Mouse (Mus musculus) CD4-positive helper T cell, adult 2 months (primary cell): ENCODE measurements at regions not wholly inside any gene's neighbourhood (a gene's known extent, or its start where the extent isn't known, plus 50 kb on each side); places are given as distances from the start of the nearest gene placed in this dataset.

Source experiments
- DNase-seq: peaks from one replicate; pipeline ENCODE4 v3.0.0-alpha.2; 2012; ENCODE audit warnings: low read depth, missing footprints, low spot score

GRCm38 (mm10) chr12:26783800-26784199 is 314.8 kb downstream of the Cmpk2 start:
- DNase-seq, result no peak

GRCm38 (mm10) chr12:26781537-26781936 is 312.5 kb downstream of the Cmpk2 start:
- no peak for DNase-seq

GRCm38 (mm10) chr12:26778796-26779195 is 309.8 kb downstream of the Cmpk2 start:
- DNase-seq, result no peak

- no peak for DNase-seq
Observed at GRCm38 (mm10) chr12:26776986-26777385, 308.0 kb downstream of the Cmpk2 start.

GRCm38 (mm10) chr12:26774016-26774415 is 305.0 kb downstream of the Cmpk2 start:
- no peak for DNase-seq

DNA sequence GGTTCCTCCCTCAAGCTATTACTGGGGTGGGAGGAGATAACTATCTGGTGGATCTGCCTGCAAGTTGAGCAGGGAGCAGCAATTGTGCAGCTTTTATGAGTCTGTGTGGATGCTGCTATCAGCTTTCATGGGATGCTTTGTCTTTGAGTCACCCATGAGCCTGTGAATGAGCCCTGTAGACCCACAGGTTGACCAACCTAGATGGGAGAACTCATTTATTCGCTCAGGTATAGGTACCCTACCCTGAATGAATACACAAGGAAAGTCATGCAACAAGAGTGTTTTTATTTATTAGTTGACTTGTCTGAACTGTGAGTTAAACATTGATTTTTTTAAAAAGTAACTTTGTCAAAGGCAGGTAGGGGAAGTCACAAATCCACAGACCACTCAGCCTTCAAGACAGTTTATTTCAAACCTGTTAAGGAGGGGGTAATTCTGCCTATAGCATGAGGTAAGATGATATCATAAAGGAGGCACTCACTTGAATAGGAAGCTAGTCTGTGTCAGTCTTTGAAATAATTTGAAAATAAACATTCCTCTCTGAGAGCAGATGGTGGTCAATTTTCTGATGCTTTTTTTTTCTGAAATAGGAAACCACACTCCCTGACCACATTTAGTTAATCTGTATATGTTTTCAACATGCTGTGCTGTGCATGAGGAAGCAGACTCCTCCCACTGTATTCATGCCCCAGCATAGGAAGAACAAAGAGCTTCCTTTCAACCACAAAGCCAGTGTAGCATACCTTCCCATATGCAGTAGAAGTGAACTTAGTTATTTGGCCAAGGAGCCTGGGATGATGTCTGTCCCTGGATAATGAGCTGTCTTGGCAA is 302.0 kb downstream of the Cmpk2 start:
- no peak for DNase-seq

DNA sequence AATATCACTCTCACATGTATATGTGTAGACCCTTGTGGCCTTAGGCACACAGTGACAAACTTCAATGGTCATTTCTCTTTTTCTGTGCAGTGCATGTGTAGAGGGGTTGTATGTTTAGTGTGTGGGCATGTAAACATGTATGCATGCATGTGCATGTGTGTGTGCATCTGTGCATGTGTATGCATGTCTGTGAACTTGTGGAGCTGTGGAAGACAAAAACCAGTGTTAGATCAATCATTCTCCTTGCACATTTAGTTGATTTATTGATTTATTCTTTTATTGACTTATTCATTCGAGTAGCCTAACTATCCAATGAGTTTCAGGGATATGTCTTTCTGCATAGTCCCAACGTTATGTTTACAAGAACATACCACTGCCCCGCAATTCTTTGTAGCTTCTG is 298.5 kb downstream of the Cmpk2 start:
- no peak for DNase-seq

DNA sequence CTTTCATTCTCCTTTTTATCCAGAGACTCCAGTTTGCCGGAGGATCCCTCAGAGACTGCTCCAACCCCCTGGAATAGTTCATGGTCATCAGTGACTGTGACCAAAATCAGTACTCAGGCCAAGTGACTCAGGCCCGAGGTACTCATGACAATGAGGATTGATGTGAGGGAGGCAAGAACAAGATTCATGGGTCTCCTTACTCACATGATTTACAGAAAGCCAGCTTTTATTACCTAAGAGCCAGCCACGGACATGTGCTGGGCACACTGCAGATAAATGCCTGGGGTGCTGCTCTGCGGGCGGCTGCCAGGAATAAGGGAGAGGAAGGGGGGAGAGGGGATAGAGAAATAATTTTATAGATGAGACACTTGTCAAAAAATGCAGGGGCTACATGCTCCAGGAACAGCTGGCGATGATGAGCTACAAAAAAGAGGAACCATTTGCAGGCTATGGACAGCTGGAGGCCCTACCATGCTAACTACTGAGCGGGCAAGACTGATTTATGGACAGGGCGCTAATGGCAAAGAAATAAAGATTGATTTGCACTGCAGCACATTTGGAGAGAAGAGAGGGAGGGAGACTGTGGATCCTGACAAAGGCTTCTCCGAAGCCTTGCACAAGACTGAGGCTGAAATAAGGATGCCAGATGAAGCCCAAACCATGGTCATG is 289.8 kb downstream of the Cmpk2 start:
- no peak for DNase-seq

- DNase-seq, result no peak
Observed at GRCm38 (mm10) chr12:26756284-26756683, 287.3 kb downstream of the Cmpk2 start.

DNA sequence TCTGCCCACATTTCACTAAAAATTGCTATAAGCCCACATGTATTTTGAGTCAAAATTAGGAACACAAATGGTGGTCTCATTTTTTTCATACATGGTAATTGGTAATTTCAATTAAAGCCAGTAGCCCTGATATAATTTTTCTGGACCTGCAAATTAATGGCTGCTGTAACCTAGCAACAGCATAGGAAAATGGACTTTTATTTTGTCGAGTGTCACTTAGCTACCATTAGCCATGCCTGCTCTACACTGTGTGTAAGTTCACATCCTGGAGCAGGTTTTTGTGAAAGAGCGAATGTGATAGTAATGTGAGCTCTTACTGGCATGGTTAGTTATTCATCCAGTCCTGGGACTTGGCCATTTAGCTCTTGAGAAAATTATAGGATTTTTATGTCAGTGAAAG is 285.6 kb downstream of the Cmpk2 start:
- no peak for DNase-seq

DNA sequence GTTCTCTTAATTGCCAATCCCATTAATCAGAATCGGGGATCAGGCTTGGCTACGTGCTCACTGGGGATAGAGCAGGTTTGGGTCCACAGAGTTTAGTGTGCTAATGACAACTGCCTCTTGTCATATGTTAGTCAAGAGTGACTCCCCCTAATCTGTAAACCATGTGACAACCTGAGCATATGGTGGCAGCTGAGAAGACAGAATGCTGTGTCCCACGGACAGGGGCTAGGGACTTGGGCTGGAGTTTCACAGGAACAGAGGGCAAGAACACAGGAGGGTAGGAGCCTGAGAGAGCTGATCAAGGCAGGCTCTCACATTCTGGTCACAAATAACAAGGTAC is 265.5 kb downstream of the Cmpk2 start:
- DNase-seq, result no peak

DNA sequence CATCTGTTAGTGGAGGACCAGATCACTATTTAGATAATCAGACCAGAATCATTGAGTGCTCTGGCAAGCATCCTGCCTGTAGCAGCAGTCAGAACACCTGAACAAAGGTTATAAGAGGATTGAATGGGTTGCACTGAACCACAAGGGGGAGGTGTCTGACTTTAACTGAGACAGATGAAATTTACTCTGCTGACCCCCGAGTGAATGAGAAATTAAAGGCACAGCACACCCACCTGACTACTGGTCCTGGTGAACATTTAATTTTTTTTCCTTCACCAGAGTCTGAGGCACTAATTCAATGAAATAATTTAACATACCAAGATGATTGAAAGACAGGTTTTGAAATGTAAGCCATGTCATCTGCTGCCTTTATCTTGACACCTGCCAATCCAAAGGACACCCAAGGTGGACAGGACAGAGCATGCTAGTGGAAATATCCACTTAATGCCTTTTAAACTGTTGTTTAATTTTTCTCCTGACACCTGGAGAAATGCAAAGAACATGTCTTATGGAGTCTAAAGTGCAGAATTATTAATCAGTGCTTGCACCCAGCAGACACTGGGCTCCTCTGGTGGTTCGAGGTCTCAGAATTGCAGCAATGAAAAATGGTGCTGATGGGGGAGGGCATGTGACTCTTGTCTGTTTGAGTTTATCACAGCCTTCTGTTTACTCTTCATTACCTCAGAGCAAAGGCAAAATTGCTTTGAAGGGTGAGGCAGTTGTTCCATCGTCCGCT is 265.0 kb downstream of the Cmpk2 start:
- no peak for DNase-seq

DNA sequence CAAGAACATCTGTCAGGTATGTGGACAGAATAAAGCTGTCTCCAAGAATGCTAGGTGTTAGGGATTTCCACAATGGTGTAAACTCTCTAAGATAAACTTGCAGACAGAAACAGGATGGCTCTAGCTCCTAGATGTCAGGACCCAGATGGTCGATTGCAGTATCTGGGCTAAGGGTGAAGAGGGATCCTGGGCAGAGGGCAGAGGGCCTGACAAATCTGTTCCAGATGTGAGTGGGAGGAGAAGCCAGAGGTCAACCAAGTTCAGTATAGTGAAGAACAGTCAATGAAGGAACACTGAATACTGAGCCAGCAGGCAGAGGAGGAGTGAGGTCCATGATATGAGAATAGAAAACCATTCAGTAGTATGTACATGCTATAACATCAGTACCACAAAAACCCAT is 254.4 kb downstream of the Cmpk2 start:
- no peak for DNase-seq

DNA sequence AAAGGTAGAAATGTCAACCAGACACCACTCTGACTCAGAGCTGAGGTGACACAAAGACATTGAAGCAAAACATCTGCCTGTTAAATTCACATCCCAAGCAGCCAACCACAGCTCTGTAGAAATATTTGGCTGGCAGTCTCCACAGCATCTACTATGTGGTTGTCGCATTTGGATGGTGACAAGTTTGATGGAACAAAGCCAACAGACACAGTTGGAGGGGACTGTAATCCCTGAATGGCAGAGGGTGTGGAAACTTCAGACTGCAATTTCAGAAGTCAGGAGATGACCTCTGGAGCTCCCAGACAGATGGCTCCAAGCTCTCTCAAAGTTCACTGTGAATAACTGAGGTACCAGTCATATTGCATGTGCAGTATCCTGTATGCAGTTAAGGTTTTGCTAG is 229.8 kb downstream of the Cmpk2 start:
- no peak for DNase-seq

- DNase-seq, result no peak
Observed at GRCm38 (mm10) chr12:26688048-26688447, 219.0 kb downstream of the Cmpk2 start.

- DNase-seq, result no peak
Observed at GRCm38 (mm10) chr12:26680568-26680947, 211.6 kb downstream of the Cmpk2 start.

DNA sequence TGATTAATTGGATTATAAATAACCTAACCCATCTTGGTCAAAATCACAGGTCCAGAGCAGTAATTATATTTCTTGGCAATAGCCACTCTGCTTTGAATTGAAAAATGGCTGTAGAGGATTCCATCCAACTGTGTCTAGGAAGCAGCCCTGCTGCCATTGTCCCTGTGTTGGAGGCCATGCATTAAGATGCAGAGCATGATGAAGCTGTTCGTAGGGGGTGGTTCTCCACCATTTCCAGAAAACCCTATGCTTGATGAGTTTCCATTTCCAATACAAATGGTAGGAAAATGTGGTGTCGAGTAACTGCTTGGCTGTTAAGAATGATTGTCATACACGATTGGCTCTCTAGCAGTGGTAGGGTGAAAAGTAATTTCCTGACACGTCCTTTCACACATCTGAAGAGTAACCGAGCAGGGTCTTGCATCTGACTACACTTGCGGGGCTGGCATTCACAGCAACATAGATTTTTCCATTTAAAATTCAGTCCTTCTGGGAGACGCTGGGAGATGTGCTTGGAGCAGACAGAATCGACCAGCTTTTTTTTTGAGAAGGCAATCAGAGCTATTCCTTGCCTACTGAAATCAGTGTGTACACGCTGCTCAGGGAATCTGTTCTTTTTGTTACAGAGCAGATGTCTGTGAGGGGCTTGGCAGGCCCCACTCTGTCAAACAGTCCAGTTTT is 211.0 kb downstream of the Cmpk2 start:
- DNase-seq, result no peak

DNA sequence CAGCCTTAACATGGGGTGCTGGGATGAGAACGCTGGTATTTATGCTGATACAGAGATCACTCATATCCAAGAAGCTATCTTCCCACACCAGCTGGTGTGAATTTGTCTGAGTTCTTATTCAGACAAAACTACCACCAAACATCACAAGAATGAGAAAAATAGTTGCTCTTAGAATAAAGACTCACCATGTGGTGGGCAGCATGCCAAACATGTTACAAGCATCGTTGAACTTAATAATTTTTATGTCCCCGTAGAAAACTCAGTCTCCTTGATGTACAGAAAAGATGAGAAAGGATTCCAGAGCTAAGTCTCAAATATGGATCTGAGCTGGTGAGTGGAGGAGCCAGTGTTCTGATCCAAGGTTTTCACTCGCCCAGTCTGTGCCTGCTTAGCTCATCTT is 196.5 kb downstream of the Cmpk2 start:
- DNase-seq, result no peak

GRCm38 (mm10) chr12:26654251-26654650 is 185.2 kb downstream of the Cmpk2 start:
- no peak for DNase-seq

DNA sequence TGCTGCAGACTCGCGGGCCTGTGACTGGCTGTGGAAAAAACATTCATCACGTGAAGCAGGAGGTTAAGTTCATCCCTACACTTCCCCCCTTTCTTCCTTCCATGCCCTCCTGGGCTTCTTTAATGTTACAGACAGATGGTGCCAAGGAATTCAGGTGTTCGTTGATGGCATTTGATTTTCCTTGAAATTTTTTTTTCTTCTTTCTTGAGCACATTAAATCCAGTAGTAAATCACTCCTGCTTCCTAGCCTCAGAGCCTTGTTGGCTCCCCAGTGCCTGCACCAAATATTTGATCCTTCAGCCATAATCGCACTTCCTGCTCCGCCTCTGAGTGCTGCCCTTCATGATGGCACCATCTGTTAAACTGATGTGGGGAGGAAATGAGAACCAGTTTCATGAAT is 184.8 kb downstream of the Cmpk2 start:
- DNase-seq, result no peak

DNA sequence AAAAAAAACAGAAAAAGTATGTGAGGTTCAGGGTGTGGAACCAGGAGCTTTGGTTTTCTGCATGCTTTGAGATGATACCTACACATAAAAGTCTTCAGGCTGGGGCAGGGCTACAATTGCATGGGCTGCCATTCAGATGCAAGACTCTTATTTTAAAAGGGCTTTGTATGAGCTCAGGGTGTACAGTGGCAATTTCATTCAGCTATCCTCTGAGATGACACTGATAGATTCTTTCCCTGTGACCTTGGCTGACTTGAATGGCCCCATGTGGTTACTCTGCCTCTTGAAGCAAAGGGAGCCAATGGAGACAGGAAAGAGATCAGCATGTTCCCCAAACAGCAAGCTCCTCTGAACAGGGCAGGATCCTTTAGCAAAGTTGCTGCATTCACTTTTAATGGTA is 177.1 kb downstream of the Cmpk2 start:
- no peak for DNase-seq

- DNase-seq, result no peak
Observed at GRCm38 (mm10) chr12:26635665-26636241, 166.7 kb downstream of the Cmpk2 start.
